Mouse (Mus musculus) testis, adult 2 months (tissue): ENCODE measurements at regions not wholly inside any gene's neighbourhood (a gene's known extent, or its start where the extent isn't known, plus 50 kb on each side); places are given as distances from the start of the nearest gene placed in this dataset.

ENCODE experiments used
- CTCF ChIP-seq: fragments of 200-500 bp; IDR thresholded peaks from 2 replicates; pipeline ENCODE4 v1.5.1; 2012; ENCODE audit warnings: low read depth, mild to moderate bottlenecking, inconsistent platforms, low read length, moderate library complexity; ENCODE audit not compliant: control insufficient read depth, insufficient read depth, insufficient replicate concordance
- POLR2A ChIP-seq: fragments of 200-500 bp; IDR thresholded peaks from 2 replicates; pipeline ENCODE4 v1.6.1; 2012; ENCODE audit warnings: low read depth, mild to moderate bottlenecking, inconsistent platforms, low read length, moderate library complexity; ENCODE audit not compliant: control insufficient read depth

- no peak for TF ChIP-seq POLR2A
- TF ChIP-seq CTCF = no peak
These were observed 199.0 kb upstream of the Rack1 start for GRCm38 (mm10) chr11:48601096-48601495.
